Mouse (Mus musculus): Measurements from ENCODE around the gene Ppef1.

Ppef1 gene

GRCm38 (mm10) chrX:160735650-160736049, at the start of gene Ppef1:
Gene Ppef1, minus strand, starts transcription at chrX:160735765.
- WGBS, result 69% methylated on average over 5 of the region's 5 CpGs

- WGBS, result 65% methylated on average over 5 of the region's 5 CpGs
Measured at GRCm38 (mm10) chrX:160782276-160782675, 46.7 kb upstream of the Ppef1 start.

GRCm38 (mm10) chrX:160773033-160773432, 37.5 kb upstream of the Ppef1 start:
- 14% methylated on average over 1 of the region's 1 CpGs for WGBS

GRCm38 (mm10) chrX:160769622-160770021, 34.1 kb upstream of the Ppef1 start:
- 79% methylated on average over 5 of the region's 5 CpGs for WGBS

- 100% methylated on average over 2 of the region's 2 CpGs for WGBS
Measured at GRCm38 (mm10) chrX:160767713-160768112, 32.1 kb upstream of the Ppef1 start, which contains the start of gene Rs1. Gene Rs1, plus strand, starts transcription at chrX:160768013.

- 3% methylated on average over 15 of the region's 15 CpGs for WGBS
Measured at GRCm38 (mm10) chrX:160766233-160766616, 30.7 kb upstream of the Ppef1 start.

- WGBS, result 13% methylated on average over 30 of the region's 30 CpGs
Measured at GRCm38 (mm10) chrX:160765389-160766232, 30.0 kb upstream of the Ppef1 start.

- WGBS, result 87% methylated on average over 8 of the region's 8 CpGs
Measured at GRCm38 (mm10) chrX:160750808-160751207, 15.2 kb upstream of the Ppef1 start.

GRCm38 (mm10) chrX:160748653-160749052, 13.1 kb upstream of the Ppef1 start:
- 56% methylated on average over 1 of the region's 1 CpGs for WGBS

GRCm38 (mm10) chrX:160745399-160745798, 9.8 kb upstream of the Ppef1 start:
- WGBS, result 100% methylated on average over 1 of the region's 1 CpGs

GRCm38 (mm10) chrX:160699171-160699570, 36.4 kb downstream of the Ppef1 start:
- 25% methylated on average over 1 of the region's 1 CpGs for WGBS

- 42% methylated on average over 3 of the region's 3 CpGs for WGBS
Measured at GRCm38 (mm10) chrX:160691559-160691958, 44.0 kb downstream of the Ppef1 start.

- 93% methylated on average over 2 of the region's 2 CpGs for WGBS
Measured at GRCm38 (mm10) chrX:160690094-160690493, 45.5 kb downstream of the Ppef1 start.

GRCm38 (mm10) chrX:160669992-160670391, 65.6 kb downstream of the Ppef1 start:
- WGBS, result 50% methylated on average over 1 of the region's 1 CpGs

- 30% methylated on average over 4 of the region's 4 CpGs for WGBS
Measured at GRCm38 (mm10) chrX:160610882-160611644, 124.5 kb downstream of the Ppef1 start.

- 63% methylated on average over 2 of the region's 2 CpGs for WGBS
Measured at GRCm38 (mm10) chrX:160610482-160610881, 125.1 kb downstream of the Ppef1 start.

- 40% methylated on average over 3 of the region's 3 CpGs for WGBS
Measured at GRCm38 (mm10) chrX:160609849-160610248, 125.7 kb downstream of the Ppef1 start.

- 12% methylated on average over 6 of the region's 6 CpGs for WGBS
Measured at GRCm38 (mm10) chrX:160603981-160604541, 131.5 kb downstream of the Ppef1 start.

GRCm38 (mm10) chrX:160603316-160603715, 132.2 kb downstream of the Ppef1 start:
- WGBS, result 80% methylated on average over 2 of the region's 2 CpGs

- 83% methylated on average over 1 of the region's 1 CpGs for WGBS
Measured at GRCm38 (mm10) chrX:160602770-160603169, 132.8 kb downstream of the Ppef1 start.

GRCm38 (mm10) chrX:160601053-160601452, 134.5 kb downstream of the Ppef1 start:
- 41% methylated on average over 3 of the region's 3 CpGs for WGBS
